Mouse (Mus musculus): Measurements from ENCODE around the gene Creld2. TPM values are rescaled to one million over a fixed set of nuclear protein-coding genes. Genes with fewer than 3 reads are reported as not detected.
"Not testable (repeated sequence)": the region's sequence is repeated elsewhere in the genome, so short reads cannot be mapped to it uniquely, and the experiment has no call there.

Creld2 gene
- total and polyA plus RNA-seq, 3 experiments = 10.8 to 25.8 (median 12.3) TPM

- H3K4me1 ChIP-seq (ENCODE audit: insufficient read depth, low read depth, low read length) = peaks cover 5% of the 10 kb centered on the region; the same call in 1 of the 2 replicates
- peaks cover 9% of the 10 kb centered on the region; the same call in 1 of the 2 replicates for H3K27me3 ChIP-seq (ENCODE audit: insufficient read depth, low read length)
- H3K9me3 ChIP-seq (replicated peaks) = no peaks in the 10 kb centered on the region
- H3K4me3 ChIP-seq (ENCODE audit: low read depth, low read length) = no peak overlapping the region
- no peak for DNase-seq (ENCODE audit: low spot score)
- peaks cover 36% of the 10 kb centered on the region for H3K36me3 ChIP-seq (replicated peaks)
- TF ChIP-seq GATA2 (IDR thresholded peaks at IDR 0.05; ENCODE audit: borderline replicate concordance, low read depth, low read length) (no peak), TAL1 (conservative IDR thresholded peaks at IDR 0.05; ENCODE audit: low read depth, low read length) (no peak), POLR2AphosphoS5 (IDR thresholded peaks at IDR 0.05; ENCODE audit: insufficient replicate concordance, low read depth, low read length) (no peak), GATA1 (IDR thresholded peaks at IDR 0.05; ENCODE audit: borderline replicate concordance, low read length) (no peak), CTCF (IDR thresholded peaks at IDR 0.05; ENCODE audit: low read depth, low read length) (no peak)
- ATAC-seq (ENCODE audit: extremely low read depth, insufficient number of reproducible peaks, low FRiP score, poor library complexity, severe bottlenecking) = no peak
Observed at GRCm38 (mm10) chr15:88801903-88802302, 17.5 kb upstream of the Creld2 start.

- Histone ChIP-seq H3K9me3 (replicated peaks) (no peaks in the 10 kb centered on the region), H3K36me3 (replicated peaks) (peaks cover 40% of the 10 kb centered on the region), H3K4me1 (ENCODE audit: insufficient read depth, low read depth, low read length) (peaks cover 5% of the 10 kb centered on the region; the same call in 1 of the 2 replicates), H3K27me3 (ENCODE audit: insufficient read depth, low read length) (peaks cover 9% of the 10 kb centered on the region; the same call in 1 of the 2 replicates), H3K4me3 (ENCODE audit: low read depth, low read length) (no peak overlapping the region)
- ATAC-seq (ENCODE audit: extremely low read depth, insufficient number of reproducible peaks, low FRiP score, poor library complexity, severe bottlenecking) (no peak), DNase-seq (ENCODE audit: low spot score) (no peak)
- TF ChIP-seq CTCF (IDR thresholded peaks at IDR 0.05; ENCODE audit: low read depth, low read length) (no peak), POLR2AphosphoS5 (IDR thresholded peaks at IDR 0.05; ENCODE audit: insufficient replicate concordance, low read depth, low read length) (no peak), GATA2 (IDR thresholded peaks at IDR 0.05; ENCODE audit: borderline replicate concordance, low read depth, low read length) (no peak), TAL1 (conservative IDR thresholded peaks at IDR 0.05; ENCODE audit: low read depth, low read length) (no peak)
Observed at GRCm38 (mm10) chr15:88802348-88802747, 17.1 kb upstream of the Creld2 start.

- Histone ChIP-seq H3K4me1 (ENCODE audit: insufficient read depth, low read depth, low read length) (peaks cover 10% of the 10 kb centered on the region), H3K9me3 (replicated peaks) (no peaks in the 10 kb centered on the region), H3K36me3 (replicated peaks) (peaks cover 90% of the 10 kb centered on the region), H3K27me3 (ENCODE audit: insufficient read depth, low read length) (no peaks in the 10 kb centered on the region), H3K4me3 (ENCODE audit: low read depth, low read length) (no peak overlapping the region)
- TF ChIP-seq POLR2AphosphoS5 (IDR thresholded peaks at IDR 0.05; ENCODE audit: insufficient replicate concordance, low read depth, low read length) (no peak), GATA1 (IDR thresholded peaks at IDR 0.05; ENCODE audit: borderline replicate concordance, low read length) (no peak), CTCF (IDR thresholded peaks at IDR 0.05; ENCODE audit: low read depth, low read length) (no peak), GATA2 (IDR thresholded peaks at IDR 0.05; ENCODE audit: borderline replicate concordance, low read depth, low read length) (no peak), TAL1 (conservative IDR thresholded peaks at IDR 0.05; ENCODE audit: low read depth, low read length) (no peak)
- DNase-seq (ENCODE audit: low spot score) (no peak), ATAC-seq (ENCODE audit: extremely low read depth, insufficient number of reproducible peaks, low FRiP score, poor library complexity, severe bottlenecking) (no peak)
Observed at GRCm38 (mm10) chr15:88808121-88808520, 11.3 kb upstream of the Creld2 start.

GRCm38 (mm10) chr15:88810369-88810768 lies 9.1 kb upstream of the Creld2 start:
- ATAC-seq (ENCODE audit: extremely low read depth, insufficient number of reproducible peaks, low FRiP score, poor library complexity, severe bottlenecking) (no peak), DNase-seq (ENCODE audit: low spot score) (no peak)
- Histone ChIP-seq H3K4me1 (ENCODE audit: insufficient read depth, low read depth, low read length) (peaks cover 13% of the 10 kb centered on the region), H3K27me3 (ENCODE audit: insufficient read depth, low read length) (no peaks in the 10 kb centered on the region), H3K36me3 (replicated peaks) (peaks cover 94% of the 10 kb centered on the region), H3K4me3 (ENCODE audit: low read depth, low read length) (no peak overlapping the region), H3K9me3 (replicated peaks) (no peaks in the 10 kb centered on the region)
- TF ChIP-seq POLR2AphosphoS5 (IDR thresholded peaks at IDR 0.05; ENCODE audit: insufficient replicate concordance, low read depth, low read length) = no peak
- TF ChIP-seq CTCF (IDR thresholded peaks at IDR 0.05; ENCODE audit: low read depth, low read length) = no peak
- no peak for TF ChIP-seq GATA1 (IDR thresholded peaks at IDR 0.05; ENCODE audit: borderline replicate concordance, low read length)
- TF ChIP-seq TAL1 (conservative IDR thresholded peaks at IDR 0.05; ENCODE audit: low read depth, low read length) = no peak
- TF ChIP-seq GATA2 (IDR thresholded peaks at IDR 0.05; ENCODE audit: borderline replicate concordance, low read depth, low read length) = no peak

GRCm38 (mm10) chr15:88813262-88813661 lies 6.2 kb upstream of the Creld2 start:
- Histone ChIP-seq H3K27me3 (ENCODE audit: insufficient read depth, low read length) (no peaks in the 10 kb centered on the region), H3K4me3 (ENCODE audit: low read depth, low read length) (no peak overlapping the region), H3K36me3 (replicated peaks) (peaks cover 91% of the 10 kb centered on the region), H3K9me3 (replicated peaks) (no peaks in the 10 kb centered on the region), H3K4me1 (ENCODE audit: insufficient read depth, low read depth, low read length) (peaks cover 22% of the 10 kb centered on the region)
- no peak for ATAC-seq (ENCODE audit: extremely low read depth, insufficient number of reproducible peaks, low FRiP score, poor library complexity, severe bottlenecking)
- no peak for DNase-seq (ENCODE audit: low spot score)
- TF ChIP-seq POLR2AphosphoS5 (IDR thresholded peaks at IDR 0.05; ENCODE audit: insufficient replicate concordance, low read depth, low read length) = no peak
- no peak for TF ChIP-seq TAL1 (conservative IDR thresholded peaks at IDR 0.05; ENCODE audit: low read depth, low read length)
- no peak for TF ChIP-seq CTCF (IDR thresholded peaks at IDR 0.05; ENCODE audit: low read depth, low read length)
- TF ChIP-seq GATA2 (IDR thresholded peaks at IDR 0.05; ENCODE audit: borderline replicate concordance, low read depth, low read length) = no peak
- TF ChIP-seq GATA1 (IDR thresholded peaks at IDR 0.05; ENCODE audit: borderline replicate concordance, low read length) = no peak

- not testable (repeated sequence) for H3K9me3 ChIP-seq (replicated peaks); H3K4me3 ChIP-seq (ENCODE audit: low read depth, low read length); H3K27me3 ChIP-seq (ENCODE audit: insufficient read depth, low read length); DNase-seq (ENCODE audit: low spot score); ATAC-seq (ENCODE audit: extremely low read depth, insufficient number of reproducible peaks, low FRiP score, poor library complexity, severe bottlenecking)
- Histone ChIP-seq H3K4me1 (ENCODE audit: insufficient read depth, low read depth, low read length) (peaks cover 28% of the 10 kb centered on the region), H3K36me3 (replicated peaks) (peaks cover 85% of the 10 kb centered on the region)
Observed at GRCm38 (mm10) chr15:88813873-88814272, 5.6 kb upstream of the Creld2 start.
